Mouse (Mus musculus): ENCODE results near the gene Mfap1a. TPM values are rescaled to one million over a fixed set of nuclear protein-coding genes. Genes with fewer than 3 reads are reported as not detected.
"Not testable (repeated sequence)": the region's sequence is repeated elsewhere in the genome, so short reads cannot be mapped to it uniquely, and the experiment has no call there.

Gene Mfap1a
- polyA plus RNA-seq (2014; fragmentation: Nextera tagmentation; extraction: Ambion mirVana): 30.3 and 33.7 TPM in 2 replicates

DNA sequence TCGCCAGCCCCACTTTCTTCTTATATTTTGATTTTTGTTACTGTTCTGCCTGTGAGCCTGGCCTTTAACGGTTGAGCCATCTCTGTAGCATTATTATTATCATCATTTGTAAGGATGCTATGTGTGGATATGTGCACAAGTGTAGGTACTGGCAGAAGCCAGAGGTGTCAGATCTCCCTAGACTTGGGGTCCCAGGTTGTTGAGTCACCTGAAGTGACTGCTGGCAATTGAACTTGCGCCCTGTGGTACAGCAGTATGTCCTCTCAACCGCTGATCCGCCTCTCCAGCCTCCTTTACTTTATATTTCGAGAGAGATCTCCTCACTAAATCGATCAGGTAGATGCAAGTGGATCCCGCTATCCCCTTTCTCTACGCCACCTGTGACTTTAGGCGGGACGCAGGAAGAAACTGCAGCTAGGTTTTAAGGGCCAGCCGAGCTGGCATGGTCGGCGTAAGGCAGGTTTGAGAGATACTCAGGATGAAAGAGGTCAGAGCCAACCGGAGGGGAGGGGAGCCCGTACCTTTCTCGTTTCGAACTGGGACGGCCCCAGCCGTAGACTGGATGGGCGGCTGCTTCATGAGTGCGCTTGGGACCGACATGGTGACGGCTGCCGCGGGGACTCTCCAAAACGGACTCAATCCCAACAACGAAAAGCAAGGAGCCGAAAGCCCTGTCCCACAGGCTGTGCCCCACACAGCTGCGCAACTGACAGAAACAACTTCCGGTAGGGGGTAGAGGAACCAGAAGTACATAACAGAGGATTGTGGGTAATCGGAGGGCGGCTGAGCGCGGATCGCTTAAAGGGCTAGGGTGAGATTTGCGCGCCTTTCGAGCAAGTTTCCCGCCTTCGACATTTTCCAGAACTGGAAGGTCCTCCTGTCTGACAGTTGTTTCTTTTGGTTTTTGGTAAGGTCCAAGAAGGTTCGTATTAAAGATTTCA, at the start of gene Mfap1a, which contains the start of gene Wdr76:
Gene Mfap1a, minus strand, starts transcription at position 724 of the 941 bp plus-strand sequence.
Gene Wdr76, plus strand, starts transcription at position 782 of the 941 bp plus-strand sequence.
- Histone ChIP-seq H3K4me2 (ENCODE audit: low read depth, low read length, severe bottlenecking) (peak within 1 kb of the TSS; percentile 54), H3K4me3 (ENCODE audit: low read depth, low read length) (peak within 1 kb of the TSS; percentile 46), H3K9ac (ENCODE audit: low read length) (peak within 1 kb of the TSS; percentile 58)
- H3K36me3 ChIP-seq (ENCODE audit: control insufficient read depth, insufficient read depth, low read length); H3K4me1 ChIP-seq (replicated peaks; ENCODE audit: control insufficient read depth, insufficient read depth, low read length); H3K27me3 ChIP-seq (ENCODE audit: control insufficient read depth, insufficient read depth, low read length); H3K27ac ChIP-seq (ENCODE audit: low read depth, low read length); H3K9me3 ChIP-seq (ENCODE audit: control insufficient read depth, low read length): not testable (repeated sequence)
- WGBS: 6% methylated on average over 35 of the region's 42 CpGs
- DNase-seq (ENCODE audit: low spot score) (peak; percentile 91), ATAC-seq (replicated peaks; ENCODE audit: low FRiP score) (peak; percentile 90)

- H3K4me2 ChIP-seq (ENCODE audit: low read depth, low read length, severe bottlenecking): no peak overlapping the region
- peaks cover 3% of the 10 kb centered on the region; the same call in 1 of the 2 replicates for H3K36me3 ChIP-seq (ENCODE audit: control insufficient read depth, insufficient read depth, low read length)
- ATAC-seq (replicated peaks; ENCODE audit: low FRiP score): no peak
- no peaks in the 10 kb centered on the region for H3K27me3 ChIP-seq (ENCODE audit: control insufficient read depth, insufficient read depth, low read length)
- H3K9ac ChIP-seq (ENCODE audit: low read length): no peak overlapping the region
- no peak overlapping the region for H3K27ac ChIP-seq (ENCODE audit: low read depth, low read length)
- WGBS: 94% methylated on average over 8 of the region's 8 CpGs
- DNase-seq (ENCODE audit: low spot score): no peak
- H3K9me3 ChIP-seq (ENCODE audit: control insufficient read depth, low read length): no peaks in the 10 kb centered on the region
- H3K4me3 ChIP-seq (ENCODE audit: low read depth, low read length): no peak overlapping the region
- H3K4me1 ChIP-seq (replicated peaks; ENCODE audit: control insufficient read depth, insufficient read depth, low read length): no peaks in the 10 kb centered on the region
These were observed 44.8 kb upstream of the Mfap1a start for GRCm38 (mm10) chr2:121551271-121551670.

DNA sequence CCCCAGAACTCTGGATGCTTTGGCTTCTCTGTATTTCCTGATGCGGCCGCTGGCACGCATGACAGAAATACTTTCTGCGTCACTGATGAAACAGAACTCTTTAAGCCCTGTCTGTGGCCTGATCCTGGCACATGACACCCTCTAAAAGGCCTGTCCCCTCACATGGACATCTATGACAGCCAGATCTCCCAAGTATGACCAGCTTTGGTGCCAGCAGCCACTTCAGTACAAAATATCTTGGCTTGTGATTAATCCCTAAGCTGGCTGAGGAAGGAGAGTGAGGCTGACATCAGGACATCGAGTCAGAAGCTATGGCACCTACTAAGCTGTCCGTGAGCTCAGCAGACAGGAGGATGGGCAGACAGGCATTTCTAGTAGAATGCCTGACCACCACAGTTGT, 43.2 kb upstream of the Mfap1a start:
- Histone ChIP-seq H3K9me3 (ENCODE audit: control insufficient read depth, low read length) (no peaks in the 10 kb centered on the region), H3K36me3 (ENCODE audit: control insufficient read depth, insufficient read depth, low read length) (peaks cover 3% of the 10 kb centered on the region; the same call in 1 of the 2 replicates), H3K4me3 (ENCODE audit: low read depth, low read length) (no peak overlapping the region), H3K27me3 (ENCODE audit: control insufficient read depth, insufficient read depth, low read length) (no peaks in the 10 kb centered on the region), H3K4me1 (replicated peaks; ENCODE audit: control insufficient read depth, insufficient read depth, low read length) (no peaks in the 10 kb centered on the region), H3K9ac (ENCODE audit: low read length) (no peak overlapping the region), H3K4me2 (ENCODE audit: low read depth, low read length, severe bottlenecking) (no peak overlapping the region), H3K27ac (ENCODE audit: low read depth, low read length) (no peak overlapping the region)
- DNase-seq (ENCODE audit: low spot score): no peak
- WGBS: 94% methylated on average over 6 of the region's 6 CpGs
- ATAC-seq (replicated peaks; ENCODE audit: low FRiP score): no peak

DNA sequence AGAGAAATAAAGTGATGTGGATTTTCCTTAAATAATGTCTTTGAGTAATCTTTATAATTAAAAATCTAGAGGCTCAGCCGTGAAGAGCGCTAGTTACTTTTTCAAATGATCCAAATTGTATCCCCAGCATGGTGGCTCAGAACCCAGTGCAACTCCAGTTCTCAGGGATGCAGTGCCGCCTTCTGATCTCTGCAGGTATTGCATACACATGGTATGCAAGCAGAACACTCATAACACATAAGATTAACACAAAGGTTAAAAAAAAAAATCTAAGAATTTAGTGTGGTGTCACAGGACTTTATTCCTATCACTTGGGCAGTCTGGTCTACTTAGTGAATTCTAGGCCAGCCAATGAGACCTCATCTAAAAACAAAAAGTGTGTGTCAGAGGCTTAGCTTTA, 38.4 kb upstream of the Mfap1a start:
- Histone ChIP-seq H3K4me1 (replicated peaks; ENCODE audit: control insufficient read depth, insufficient read depth, low read length) (no peaks in the 10 kb centered on the region), H3K9ac (ENCODE audit: low read length) (no peak overlapping the region), H3K27me3 (ENCODE audit: control insufficient read depth, insufficient read depth, low read length) (no peaks in the 10 kb centered on the region), H3K27ac (ENCODE audit: low read depth, low read length) (no peak overlapping the region), H3K4me2 (ENCODE audit: low read depth, low read length, severe bottlenecking) (no peak overlapping the region), H3K36me3 (ENCODE audit: control insufficient read depth, insufficient read depth, low read length) (peaks cover 8% of the 10 kb centered on the region; the same call in 1 of the 2 replicates), H3K4me3 (ENCODE audit: low read depth, low read length) (no peak overlapping the region), H3K9me3 (ENCODE audit: control insufficient read depth, low read length) (no peaks in the 10 kb centered on the region)
- 93% methylated on average over 3 of the region's 3 CpGs for WGBS
- ATAC-seq (replicated peaks; ENCODE audit: low FRiP score) (no peak), DNase-seq (ENCODE audit: low spot score) (no peak)

GRCm38 (mm10) chr2:121525056-121525455, 18.6 kb upstream of the Mfap1a start:
- ATAC-seq (replicated peaks; ENCODE audit: low FRiP score): no peak
- H3K4me3 ChIP-seq (ENCODE audit: low read depth, low read length): no peak overlapping the region
- 89% methylated on average over 2 of the region's 2 CpGs for WGBS
- no peaks in the 10 kb centered on the region for H3K27me3 ChIP-seq (ENCODE audit: control insufficient read depth, insufficient read depth, low read length)
- H3K9me3 ChIP-seq (ENCODE audit: control insufficient read depth, low read length): no peaks in the 10 kb centered on the region
- H3K9ac ChIP-seq (ENCODE audit: low read length): no peak overlapping the region
- no peaks in the 10 kb centered on the region for H3K4me1 ChIP-seq (replicated peaks; ENCODE audit: control insufficient read depth, insufficient read depth, low read length)
- H3K27ac ChIP-seq (ENCODE audit: low read depth, low read length): no peak overlapping the region
- H3K4me2 ChIP-seq (ENCODE audit: low read depth, low read length, severe bottlenecking): no peak overlapping the region
- H3K36me3 ChIP-seq (ENCODE audit: control insufficient read depth, insufficient read depth, low read length): peaks cover 4% of the 10 kb centered on the region; the same call in 1 of the 2 replicates
- no peak for DNase-seq (ENCODE audit: low spot score)

GRCm38 (mm10) chr2:121522830-121523229, 16.4 kb upstream of the Mfap1a start:
- H3K9ac ChIP-seq (ENCODE audit: low read length); H3K4me1 ChIP-seq (replicated peaks; ENCODE audit: control insufficient read depth, insufficient read depth, low read length); H3K4me3 ChIP-seq (ENCODE audit: low read depth, low read length); H3K4me2 ChIP-seq (ENCODE audit: low read depth, low read length, severe bottlenecking); H3K36me3 ChIP-seq (ENCODE audit: control insufficient read depth, insufficient read depth, low read length); H3K9me3 ChIP-seq (ENCODE audit: control insufficient read depth, low read length); DNase-seq (ENCODE audit: low spot score); H3K27ac ChIP-seq (ENCODE audit: low read depth, low read length); H3K27me3 ChIP-seq (ENCODE audit: control insufficient read depth, insufficient read depth, low read length); ATAC-seq (replicated peaks; ENCODE audit: low FRiP score): not testable (repeated sequence)
- WGBS: 95% methylated on average over 3 of the region's 3 CpGs

DNA sequence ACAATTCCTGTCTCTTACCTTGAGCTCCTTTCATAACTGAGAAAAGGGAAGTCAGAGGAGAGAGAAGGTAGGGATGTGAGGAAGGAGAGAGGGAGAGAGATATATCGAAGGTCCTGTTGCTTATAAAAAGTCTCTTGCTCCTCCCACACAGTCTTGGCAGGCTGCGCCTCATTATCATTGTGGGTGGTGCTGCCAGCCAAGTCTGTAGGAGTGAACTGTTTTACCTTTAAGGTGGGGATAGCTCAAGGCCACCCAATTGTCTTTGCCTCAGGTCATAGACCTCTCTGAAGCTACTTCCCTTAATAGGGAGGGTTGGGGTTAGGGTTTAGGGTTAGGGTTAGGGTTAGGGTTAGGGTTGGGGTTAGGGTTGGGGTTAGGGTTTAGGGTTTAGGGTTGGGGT, 15.5 kb upstream of the Mfap1a start:
- Histone ChIP-seq H3K9ac (ENCODE audit: low read length) (no peak overlapping the region), H3K4me3 (ENCODE audit: low read depth, low read length) (no peak overlapping the region), H3K4me1 (replicated peaks; ENCODE audit: control insufficient read depth, insufficient read depth, low read length) (no peaks in the 10 kb centered on the region), H3K27ac (ENCODE audit: low read depth, low read length) (no peak overlapping the region), H3K36me3 (ENCODE audit: control insufficient read depth, insufficient read depth, low read length) (peaks cover 6% of the 10 kb centered on the region; the same call in 1 of the 2 replicates), H3K4me2 (ENCODE audit: low read depth, low read length, severe bottlenecking) (no peak overlapping the region), H3K27me3 (ENCODE audit: control insufficient read depth, insufficient read depth, low read length) (no peaks in the 10 kb centered on the region), H3K9me3 (ENCODE audit: control insufficient read depth, low read length) (no peaks in the 10 kb centered on the region)
- ATAC-seq (replicated peaks; ENCODE audit: low FRiP score) (no peak), DNase-seq (ENCODE audit: low spot score) (no peak)
- WGBS: 94% methylated on average over 2 of the region's 2 CpGs

- WGBS: 93% methylated on average over 4 of the region's 4 CpGs
- DNase-seq (ENCODE audit: low spot score): not testable (repeated sequence)
These were observed 12.2 kb upstream of the Mfap1a start for GRCm38 (mm10) chr2:121518711-121519110.

More at GRCm38 (mm10) chr2:121518711-121519110, 12.2 kb upstream of the Mfap1a start:
- H3K27me3 ChIP-seq (ENCODE audit: control insufficient read depth, insufficient read depth, low read length); H3K9me3 ChIP-seq (ENCODE audit: control insufficient read depth, low read length); ATAC-seq (replicated peaks; ENCODE audit: low FRiP score); H3K9ac ChIP-seq (ENCODE audit: low read length); H3K27ac ChIP-seq (ENCODE audit: low read depth, low read length); H3K36me3 ChIP-seq (ENCODE audit: control insufficient read depth, insufficient read depth, low read length); H3K4me1 ChIP-seq (replicated peaks; ENCODE audit: control insufficient read depth, insufficient read depth, low read length); H3K4me2 ChIP-seq (ENCODE audit: low read depth, low read length, severe bottlenecking); H3K4me3 ChIP-seq (ENCODE audit: low read depth, low read length): not testable (repeated sequence)
